25 mouse cellular contexts compared by ENCODE assay signal in genomic region chr3:51111241-51111640, GRCm38 (mm10).
"Had no signal": no experiment of that assay in that cellular context is flagged by ENCODE, and none has a peak within 500 bp of the region (broad histone marks: within the 10 kb centered on the region; RNA-seq: fewer than 3 reads in every experiment).

No protein-coding gene starts in this region.

- H3K9me3 ChIP-seq: embryonic facial prominence, embryonic 10.5 days; embryonic facial prominence, embryonic 12.5 days; embryonic facial prominence, embryonic 13.5 days; embryonic facial prominence, embryonic 15.5 days; forebrain, embryonic 10.5 days; forebrain, embryonic 12.5 days; forebrain, embryonic 13.5 days; forebrain, embryonic 15.5 days had no signal

- H3K27me3 ChIP-seq: embryonic facial prominence, embryonic 12.5 days; embryonic facial prominence, embryonic 13.5 days; embryonic facial prominence, embryonic 15.5 days; forebrain, embryonic 12.5 days; forebrain, embryonic 13.5 days; forebrain, embryonic 15.5 days had no signal

- H3K4me3 ChIP-seq: embryonic facial prominence, embryonic 10.5 days; embryonic facial prominence, embryonic 12.5 days; embryonic facial prominence, embryonic 13.5 days; embryonic facial prominence, embryonic 15.5 days; erythroblast, embryonic 14.5 days; forebrain, embryonic 10.5 days; forebrain, embryonic 12.5 days; forebrain, embryonic 13.5 days; forebrain, embryonic 15.5 days; gastrocnemius, adult 2 months; heart, adult 2 months had no signal

- DNase-seq: cerebellum, adult 2 months; cerebellum, adult 8-10 months; cerebellum, adult 9-10 months; cerebellum, adult 9-11 months; cerebellum, postnatal 10 days; cerebellum, postnatal 25 days; cerebellum, postnatal 36 days; embryo, embryonic 11 days; forebrain, postnatal 0 days; gastrocnemius, adult 2 months; gastrocnemius, postnatal 25 days; gastrocnemius, postnatal 36 days; heart, adult 18-20 months; heart, adult 2 months had no signal

- H3K9ac ChIP-seq: embryonic facial prominence, embryonic 12.5 days; embryonic facial prominence, embryonic 13.5 days; embryonic facial prominence, embryonic 15.5 days; forebrain, embryonic 12.5 days; forebrain, embryonic 13.5 days; forebrain, embryonic 15.5 days; forebrain, postnatal 0 days had no signal

- H3K27ac ChIP-seq: embryonic facial prominence, embryonic 10.5 days; embryonic facial prominence, embryonic 12.5 days; embryonic facial prominence, embryonic 13.5 days; embryonic facial prominence, embryonic 15.5 days; forebrain, embryonic 10.5 days; forebrain, embryonic 12.5 days; forebrain, embryonic 13.5 days; forebrain, embryonic 15.5 days; gastrocnemius, adult 2 months; heart, adult 2 months had no signal

- H3K4me2 ChIP-seq: embryonic facial prominence, embryonic 12.5 days; embryonic facial prominence, embryonic 13.5 days; embryonic facial prominence, embryonic 15.5 days; forebrain, embryonic 12.5 days; forebrain, embryonic 13.5 days; forebrain, embryonic 15.5 days had no signal

- H3K4me1 ChIP-seq: embryonic facial prominence, embryonic 12.5 days; embryonic facial prominence, embryonic 13.5 days; forebrain, embryonic 15.5 days had no signal

- H3K36me3 ChIP-seq: embryonic facial prominence, embryonic 10.5 days; embryonic facial prominence, embryonic 12.5 days; embryonic facial prominence, embryonic 13.5 days; embryonic facial prominence, embryonic 15.5 days; forebrain, embryonic 10.5 days; forebrain, embryonic 12.5 days; forebrain, embryonic 15.5 days had no signal

- ATAC-seq: forebrain, embryonic 13.5 days; forebrain, embryonic 14.5 days; forebrain, embryonic 15.5 days; forebrain, embryonic 16.5 days; forebrain, postnatal 0 days had no signal
